In the genomic region with DNA sequence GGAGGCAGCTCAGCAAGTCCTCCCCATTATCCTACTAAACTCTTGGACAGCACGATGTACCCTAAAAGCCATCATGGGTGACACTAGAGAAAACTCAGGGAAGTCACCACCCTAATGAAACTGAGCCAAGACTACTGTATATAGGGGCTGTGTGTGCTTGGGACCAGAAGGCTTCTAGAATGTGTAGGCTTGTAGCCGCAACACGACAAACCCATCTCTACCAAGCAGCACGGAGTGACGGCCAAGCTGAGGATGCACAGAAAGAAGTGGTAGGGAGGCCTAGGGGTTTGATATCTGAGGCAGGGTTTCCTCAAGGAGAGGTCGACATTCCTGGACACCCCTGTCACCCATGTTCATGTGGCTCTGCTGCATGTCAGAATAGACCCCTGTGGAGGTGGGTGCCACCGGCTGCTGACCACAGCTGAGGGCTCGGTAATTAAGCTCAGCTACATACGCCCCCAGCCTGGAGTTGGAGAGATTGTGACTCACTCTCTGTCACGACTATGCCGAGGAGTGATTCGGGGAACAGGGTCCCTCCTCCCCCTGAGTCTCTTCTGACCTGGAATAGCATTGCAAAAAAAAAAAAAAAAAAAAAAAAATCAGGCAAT, we compare ENCODE assay signal across 21 mouse cellular contexts.
DNase-seq lines count a peak whose midpoint lies in the region; ATAC-seq and TF ChIP-seq lines count a peak whose summit lies in the region.
"Had no signal": no experiment of that assay in that cellular context is flagged by ENCODE, and none has a peak within 500 bp of the region (broad histone marks: within the 10 kb centered on the region; RNA-seq: fewer than 3 reads in every experiment).

No protein-coding gene starts in this region.

- WGBS in liver, postnatal 0 days (ENCODE audit: insufficient replicate concordance): 78% methylated on average over 12 of the region's 12 CpGs
- WGBS in midbrain, embryonic 14.5 days: 87% methylated on average over 12 of the region's 12 CpGs
- WGBS in midbrain, embryonic 11.5 days: 88% methylated on average over 12 of the region's 12 CpGs

- H3K27ac ChIP-seq in left cerebral cortex, adult 2 months: peak overlapping the region; percentile 62
- no peak overlapping the region for H3K27ac ChIP-seq in liver, postnatal 0 days (ENCODE audit: low read depth)
- H3K27ac ChIP-seq in midbrain, embryonic 14.5 days (replicated peaks; ENCODE audit: low read depth, low read length): no peak overlapping the region
- no peak overlapping the region for H3K27ac ChIP-seq in midbrain, embryonic 11.5 days (ENCODE audit: low read depth, low read length)
- H3K27ac ChIP-seq: embryonic facial prominence, embryonic 15.5 days; limb, embryonic 13.5 days; liver, embryonic 14.5 days; midbrain, embryonic 12.5 days had no signal

- no peak overlapping the region for H3K4me2 ChIP-seq in liver, postnatal 0 days (ENCODE audit: low read depth, low read length)
- H3K4me2 ChIP-seq in midbrain, embryonic 14.5 days (ENCODE audit: low read length): no peak overlapping the region
- H3K4me2 ChIP-seq in midbrain, embryonic 11.5 days: no peak overlapping the region
- H3K4me2 ChIP-seq: embryonic facial prominence, embryonic 15.5 days; limb, embryonic 13.5 days; midbrain, embryonic 12.5 days had no signal

- H3K36me3 ChIP-seq in liver, postnatal 0 days (replicated peaks; ENCODE audit: insufficient read depth, low read length): no peaks in the 10 kb centered on the region
- H3K36me3 ChIP-seq in midbrain, embryonic 14.5 days (ENCODE audit: control insufficient read depth, insufficient read depth, low read length): no peaks in the 10 kb centered on the region
- no peaks in the 10 kb centered on the region for H3K36me3 ChIP-seq in midbrain, embryonic 11.5 days (ENCODE audit: control insufficient read depth, insufficient read depth, low read length)
- H3K36me3 ChIP-seq: embryonic facial prominence, embryonic 15.5 days; limb, embryonic 13.5 days; midbrain, embryonic 12.5 days had no signal

- H3K4me1 ChIP-seq in liver, postnatal 0 days (ENCODE audit: insufficient read depth): no peaks in the 10 kb centered on the region
- H3K4me1 ChIP-seq in midbrain, embryonic 14.5 days (ENCODE audit: control insufficient read depth, insufficient read depth, low read length): 0 out of 2 replicates have a peak, but pooled peaks cover 3% of the 10 kb centered on the region
- H3K4me1 ChIP-seq in midbrain, embryonic 11.5 days (ENCODE audit: control insufficient read depth, insufficient read depth, low read length): peaks cover 2% of the 10 kb centered on the region; the same call in 1 of the 2 replicates
- H3K4me1 ChIP-seq: embryonic facial prominence, embryonic 15.5 days; limb, embryonic 13.5 days had no signal

- no peak for ATAC-seq in liver, postnatal 0 days
- ATAC-seq in midbrain, embryonic 14.5 days (ENCODE audit: low FRiP score, low TSS enrichment): no peak
- ATAC-seq in midbrain, embryonic 11.5 days (ENCODE audit: low FRiP score): no peak
- ATAC-seq: forebrain, postnatal 0 days; hindbrain, embryonic 16.5 days; lung, postnatal 0 days had no signal

- H3K9me3 ChIP-seq in liver, postnatal 0 days (ENCODE audit: low read length): no peaks in the 10 kb centered on the region
- H3K9me3 ChIP-seq in midbrain, embryonic 14.5 days (ENCODE audit: control insufficient read depth, low read length): no peaks in the 10 kb centered on the region
- H3K9me3 ChIP-seq in midbrain, embryonic 11.5 days (ENCODE audit: control insufficient read depth, low read length): no peaks in the 10 kb centered on the region
- H3K9me3 ChIP-seq: embryonic facial prominence, embryonic 15.5 days had no signal

- no peak for TF ChIP-seq EP300 in liver, postnatal 0 days (IDR thresholded peaks at IDR 0.05; ENCODE audit: low read depth)

- intact Hi-C loops in left cerebral cortex, adult 2 months (cut with DNase I): loop anchor here (1.0 to 2.0 kb wide), 3 partner anchors 36 to 106 kb away; no protein-coding TSS in a partner anchor

- no peak overlapping the region for H3K4me3 ChIP-seq in left cerebral cortex, adult 2 months
- no peak overlapping the region for H3K4me3 ChIP-seq in liver, postnatal 0 days (ENCODE audit: low read depth, low read length)
- no peak overlapping the region for H3K4me3 ChIP-seq in midbrain, embryonic 14.5 days (replicated peaks; ENCODE audit: low read depth, low read length)
- no peak overlapping the region for H3K4me3 ChIP-seq in midbrain, embryonic 11.5 days (ENCODE audit: low read depth, low read length)
- H3K4me3 ChIP-seq: embryonic facial prominence, embryonic 15.5 days; limb, embryonic 13.5 days; midbrain, embryonic 12.5 days had no signal

- H3K9ac ChIP-seq in liver, postnatal 0 days (replicated peaks): no peak overlapping the region
- no peak overlapping the region for H3K9ac ChIP-seq in midbrain, embryonic 14.5 days (replicated peaks; ENCODE audit: low read length)
- no peak overlapping the region for H3K9ac ChIP-seq in midbrain, embryonic 11.5 days (ENCODE audit: low read length)
- H3K9ac ChIP-seq: embryonic facial prominence, embryonic 15.5 days; forebrain, postnatal 0 days; limb, embryonic 13.5 days; liver, embryonic 14.5 days; midbrain, embryonic 12.5 days had no signal

- H3K27me3 ChIP-seq in liver, postnatal 0 days (ENCODE audit: insufficient read depth, low read length): no peaks in the 10 kb centered on the region
- H3K27me3 ChIP-seq in midbrain, embryonic 14.5 days (ENCODE audit: control insufficient read depth, insufficient read depth, low read length): no peaks in the 10 kb centered on the region
- H3K27me3 ChIP-seq in midbrain, embryonic 11.5 days (ENCODE audit: control insufficient read depth, insufficient read depth, low read length): no peaks in the 10 kb centered on the region
- H3K27me3 ChIP-seq: embryonic facial prominence, embryonic 15.5 days; limb, embryonic 13.5 days; midbrain, embryonic 12.5 days had no signal

- peak; percentile 35 for DNase-seq in layer of hippocampus, adult 11-12 months (ENCODE audit: low spot score)
- DNase-seq in layer of hippocampus, adult 9-10 months (ENCODE audit: low spot score): no peak
- DNase-seq in frontal cortex, postnatal 10 days (ENCODE audit: low spot score in 2 of 2): peak; percentile 38 to 68
- DNase-seq in left cerebral cortex, adult 2 months (ENCODE audit: extremely low spot score in 1 of 2, low spot score in 2 of 2): peak; percentile 48 to 66
- DNase-seq in right cerebral cortex, postnatal 10 days (ENCODE audit: low spot score in 2 of 2): peak; percentile 62 to 78
- no peak for DNase-seq in liver, postnatal 0 days
- DNase-seq in midbrain, embryonic 14.5 days: no peak
- DNase-seq in midbrain, embryonic 11.5 days (ENCODE audit: low spot score, missing footprints): no peak
- DNase-seq: adrenal gland, adult 8-10 months; cerebellum, adult 9-11 months; embryo, embryonic 11 days; forebrain, postnatal 0 days; gastrocnemius, postnatal 25 days; kidney, adult 11 months; thymus, adult 2 months had no signal

- TF ChIP-seq CTCF in left cerebral cortex, adult 2 months (IDR thresholded peaks at IDR 0.05): no peak
- no peak for TF ChIP-seq CTCF in liver, postnatal 0 days (IDR thresholded peaks at IDR 0.05; ENCODE audit: low read depth)

Comparison
In these comparisons a context has a peak if more than half of its experiments do, and no peak if none do; other contexts are left out.
1. DNase-seq: peak in layer of hippocampus, adult 11-12 months (single experiment), frontal cortex, postnatal 10 days (2 of 2), left cerebral cortex, adult 2 months (2 of 2) and right cerebral cortex, postnatal 10 days (2 of 2); none in layer of hippocampus, adult 9-10 months (single experiment), liver, postnatal 0 days (single experiment), midbrain, embryonic 14.5 days (single experiment) and midbrain, embryonic 11.5 days (single experiment).